Mouse (Mus musculus): ENCODE results near the gene Cds1. TPM values are rescaled to one million over a fixed set of nuclear protein-coding genes. Genes with fewer than 3 reads are reported as not detected.

Gene Cds1
- polyA plus RNA-seq, 3 experiments from 2014 or later, result not detected

DNA sequence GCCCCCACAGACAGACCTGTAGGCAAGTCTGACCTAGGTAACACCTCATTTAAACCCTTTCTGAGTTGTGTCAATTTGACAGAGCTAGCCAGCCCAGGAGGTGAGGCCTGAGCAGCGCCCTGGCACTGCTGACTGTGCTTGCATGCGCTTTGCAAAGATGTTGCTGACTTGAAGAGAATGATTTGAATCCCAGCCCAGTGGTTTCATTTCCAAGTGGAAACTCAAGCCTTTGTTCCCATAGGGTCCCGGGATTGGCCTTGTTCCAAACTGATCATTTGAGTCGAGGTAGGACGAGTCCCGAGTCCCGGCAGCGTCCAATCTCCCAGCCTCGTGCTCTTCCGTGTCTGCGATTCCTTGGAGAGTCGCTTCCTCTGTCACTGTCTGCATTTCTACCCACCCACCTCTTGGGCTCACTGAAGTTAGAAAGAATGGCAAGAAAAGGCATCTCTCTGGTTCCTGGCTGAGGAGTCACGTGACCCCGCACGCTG is 14.5 kb downstream of the Cds1 start:
- ATAC-seq, result no peak

DNA sequence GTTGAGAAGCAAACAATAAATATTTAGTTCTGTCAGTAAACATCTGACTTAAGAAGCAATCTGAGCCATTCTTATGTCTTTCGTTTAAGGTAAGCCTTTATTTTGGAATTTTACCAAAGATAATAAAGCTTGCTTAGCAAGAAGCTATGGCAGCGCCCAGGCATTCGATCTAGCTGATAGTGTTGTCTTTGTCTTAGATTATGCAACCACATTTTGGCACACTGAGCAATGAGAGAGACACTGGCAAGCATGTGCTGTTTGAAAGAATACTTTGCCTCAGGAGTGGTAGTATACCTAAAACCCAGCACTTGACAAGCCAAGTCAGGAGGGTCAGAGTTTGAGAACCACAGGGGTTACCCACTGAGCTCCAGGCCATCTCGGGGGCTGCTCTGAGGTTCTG is 16.0 kb downstream of the Cds1 start:
- ATAC-seq, result no peak

DNA sequence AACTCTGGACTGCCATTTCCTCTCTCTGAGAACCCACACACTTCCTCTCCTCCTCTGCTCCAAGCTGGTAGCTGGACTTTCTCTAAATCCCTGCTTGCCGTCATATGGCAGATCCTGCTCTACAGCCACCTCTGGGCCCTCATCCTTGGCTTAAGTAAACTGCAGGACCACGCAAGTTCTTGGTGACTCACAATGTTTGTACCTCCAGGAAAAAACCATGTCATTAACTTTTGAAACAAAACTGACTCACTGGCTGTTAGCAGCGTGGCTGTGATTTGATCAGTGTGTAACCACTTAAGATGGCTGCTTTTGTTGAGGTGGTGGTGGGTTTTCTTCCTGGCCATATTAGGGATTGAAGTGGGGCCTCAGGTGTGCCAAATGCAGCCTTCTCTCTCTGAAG is 19.4 kb downstream of the Cds1 start:
- no peak for ATAC-seq

DNA sequence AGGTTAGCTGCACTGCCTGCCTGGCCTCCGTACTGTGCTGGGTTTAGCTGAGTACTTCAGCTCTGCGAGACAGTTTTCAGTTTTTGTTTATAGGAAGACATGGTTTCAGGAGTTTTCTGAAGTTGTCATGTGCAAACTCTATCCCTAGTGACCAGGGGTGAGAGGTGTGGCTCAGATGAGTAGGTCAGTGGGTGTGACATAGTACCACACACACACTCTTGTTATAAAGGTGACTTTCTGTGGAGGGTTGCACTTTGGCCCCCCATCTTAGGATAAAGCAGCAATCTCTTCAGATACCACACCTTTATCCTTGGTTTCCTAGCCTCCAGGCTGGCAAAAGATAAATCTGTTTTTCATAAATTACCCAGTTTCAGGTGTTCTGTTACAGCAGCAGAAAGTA is 19.9 kb downstream of the Cds1 start:
- no peak for ATAC-seq

DNA sequence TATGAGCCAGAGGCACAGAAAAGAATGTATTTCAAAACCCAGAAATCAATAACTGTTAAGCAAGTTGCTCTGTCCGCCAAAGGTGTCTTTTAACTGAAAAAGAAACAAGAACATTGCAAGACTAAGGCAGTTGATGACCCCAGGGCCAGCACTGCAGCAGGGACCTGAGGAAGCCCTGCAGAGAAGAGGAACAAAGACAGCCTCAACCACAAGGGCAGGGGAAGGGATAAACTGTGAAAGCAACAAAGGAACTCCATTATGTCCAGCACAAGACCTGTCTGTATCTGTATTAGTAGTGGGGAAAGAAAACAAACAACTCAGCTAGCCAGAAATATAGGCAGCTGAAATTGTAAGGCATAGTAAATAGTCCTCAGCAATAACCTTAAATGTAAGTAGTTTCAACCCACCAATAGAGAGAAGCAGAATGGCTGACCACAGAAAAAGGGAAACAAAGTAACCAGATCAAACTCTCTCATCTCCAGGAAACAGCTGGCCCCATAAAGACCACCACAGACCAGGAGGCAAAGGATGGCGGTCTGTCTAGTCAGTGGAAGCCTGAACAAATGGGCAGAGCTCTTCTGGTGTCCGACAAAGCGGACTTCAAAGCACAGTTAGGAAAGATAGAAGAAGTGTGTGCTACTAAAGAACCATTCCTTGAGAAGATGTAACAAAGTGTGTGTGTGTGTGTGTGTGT is 21.1 kb downstream of the Cds1 start:
- ATAC-seq, result no peak

DNA sequence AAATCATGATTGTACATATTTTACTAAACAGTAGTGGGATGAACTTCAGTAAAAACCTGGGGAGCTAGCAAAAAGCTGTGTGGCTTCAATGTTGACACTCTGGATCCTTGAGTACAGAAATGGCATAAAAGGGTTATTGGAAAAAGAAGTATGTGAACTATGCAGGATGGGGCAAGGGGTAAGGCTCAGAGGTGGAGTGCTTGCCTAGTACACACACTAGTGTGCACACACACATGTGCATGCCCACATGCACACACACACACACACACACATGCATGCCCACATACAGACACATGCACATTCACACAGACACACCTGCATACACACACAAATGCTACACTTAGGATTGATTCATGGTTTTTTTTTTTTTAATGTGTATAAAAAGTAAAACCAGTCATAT is 24.8 kb downstream of the Cds1 start:
- no peak for ATAC-seq

DNA sequence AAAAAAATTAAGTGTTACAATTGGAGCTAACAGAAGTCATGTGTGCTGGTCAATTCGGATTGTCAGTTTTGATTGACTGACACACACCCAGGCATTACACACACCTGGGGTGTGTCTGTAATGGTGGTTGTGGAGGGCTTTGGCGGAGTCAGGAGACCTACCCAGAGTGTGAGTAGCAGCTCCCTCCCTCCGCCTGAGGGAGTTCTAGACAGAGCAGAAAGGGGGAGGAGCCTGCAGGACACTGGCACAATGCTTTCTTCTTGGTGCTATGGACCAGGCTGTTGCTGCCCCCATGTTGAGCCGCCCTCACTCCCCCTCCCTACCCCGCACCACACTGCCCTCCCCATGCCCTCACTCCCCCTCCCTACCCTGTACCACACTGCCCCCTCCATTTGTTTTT is 25.6 kb downstream of the Cds1 start:
- ATAC-seq, result no peak

DNA sequence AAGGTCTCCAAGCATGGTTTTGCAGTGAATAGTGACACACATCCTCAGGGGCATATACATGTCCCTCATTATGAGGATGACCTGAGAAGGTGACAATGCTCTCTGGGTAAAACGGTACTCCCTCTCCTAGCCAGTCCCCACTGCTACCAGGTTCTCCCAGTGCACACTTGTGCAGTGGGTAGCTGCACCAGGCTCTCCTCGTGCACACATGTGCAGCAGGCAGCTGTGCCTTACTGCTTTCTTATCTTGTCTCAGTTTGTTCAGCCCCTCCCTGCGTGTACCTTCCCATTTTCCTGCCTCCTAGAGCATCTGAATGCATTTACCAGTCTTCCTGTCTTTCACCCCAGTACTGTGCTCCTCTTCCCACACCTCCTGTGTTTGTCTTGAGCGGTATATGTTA is 27.7 kb downstream of the Cds1 start:
- no peak for ATAC-seq

DNA sequence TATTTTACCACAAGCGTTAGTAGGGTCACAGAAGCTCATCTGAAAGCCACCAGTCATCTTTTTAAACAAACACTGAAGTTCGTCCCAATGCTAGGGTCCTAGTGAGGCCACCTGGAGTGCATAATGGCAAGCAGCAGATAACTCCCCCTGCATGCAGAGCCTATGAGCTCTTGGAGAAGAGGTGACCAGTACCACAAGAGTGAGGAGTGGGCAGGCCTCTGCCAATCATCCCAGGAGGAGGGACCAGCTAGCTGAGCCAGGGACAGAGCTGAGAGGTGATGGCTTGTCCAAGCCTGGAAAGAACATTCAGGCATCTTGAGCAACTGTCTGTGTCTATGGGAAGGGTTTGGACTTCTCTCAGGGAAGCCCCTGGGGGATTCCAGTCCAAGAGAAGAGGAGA is 37.0 kb downstream of the Cds1 start:
- no peak for ATAC-seq

DNA sequence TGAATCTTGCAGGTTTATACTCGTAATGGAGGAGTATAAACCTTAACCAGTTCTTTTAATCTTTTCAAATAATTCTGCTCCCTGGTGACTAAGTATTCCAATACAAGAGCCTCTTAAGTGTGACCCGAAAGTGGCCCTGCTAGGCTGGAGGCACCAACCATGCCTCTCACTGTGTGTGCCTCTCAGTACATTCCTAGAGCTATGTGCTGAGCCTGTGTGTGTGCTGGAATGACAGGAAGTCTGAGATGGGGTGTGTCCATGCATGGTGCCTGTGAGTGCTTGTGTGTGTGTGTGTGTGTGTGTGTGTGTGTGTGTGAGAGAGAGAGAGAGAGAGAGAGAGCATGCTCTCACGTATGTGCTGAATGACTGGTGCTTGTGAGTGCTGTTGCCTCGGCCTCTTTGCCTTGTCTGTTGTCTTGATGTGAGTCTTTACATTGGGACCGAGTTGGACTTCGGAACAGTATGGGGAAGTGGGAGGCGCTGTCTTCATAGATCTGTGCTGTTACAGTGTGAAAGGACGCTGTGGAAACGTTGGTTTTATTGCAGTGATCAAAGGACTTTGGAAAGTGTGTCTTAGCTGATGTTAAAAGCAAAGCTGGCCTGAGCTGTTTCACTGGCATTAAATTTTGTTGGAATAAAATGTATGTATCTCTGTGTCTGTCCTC is 37.6 kb downstream of the Cds1 start:
- ATAC-seq, result no peak

DNA sequence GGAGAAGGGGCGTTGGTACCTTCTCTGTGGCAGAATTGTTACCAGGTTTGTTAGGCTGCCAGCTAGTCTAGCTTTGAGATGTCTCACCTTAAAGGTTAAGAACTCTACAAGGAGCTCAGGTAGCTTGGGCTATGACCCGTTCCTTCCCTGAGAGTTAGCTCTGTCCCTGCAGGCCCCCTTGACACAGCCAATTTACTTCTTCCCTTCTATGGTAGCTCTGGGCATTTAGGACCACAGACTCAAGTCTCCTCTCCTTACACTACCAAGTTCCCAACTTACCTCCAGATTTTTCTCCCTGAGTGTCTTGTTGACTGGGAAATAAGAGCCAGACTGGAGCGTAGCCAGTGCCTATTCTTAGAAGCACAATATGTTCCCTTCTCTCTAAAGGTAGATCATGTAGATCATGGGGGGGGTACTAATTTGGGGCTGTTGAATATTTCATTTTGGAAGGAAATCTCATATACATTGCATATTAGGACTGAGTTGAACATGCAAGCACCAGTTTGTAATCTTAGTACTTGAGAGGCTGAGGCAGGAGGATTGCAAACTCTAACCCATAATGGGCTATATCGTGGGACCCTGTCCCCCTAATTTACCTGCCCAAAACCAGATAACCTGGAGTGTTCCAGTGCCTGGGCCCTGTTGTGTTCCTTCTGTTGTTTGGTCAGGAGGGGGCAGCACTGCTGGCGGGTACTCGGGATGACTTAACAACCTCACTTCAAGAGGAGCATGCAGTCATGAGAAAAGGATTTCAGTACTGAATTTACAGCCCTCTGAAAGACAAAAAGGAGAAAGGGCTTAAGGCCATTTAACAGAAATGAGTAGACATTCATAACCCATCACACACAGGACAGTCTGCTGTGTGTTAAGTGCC is 46.6 kb downstream of the Cds1 start:
- ATAC-seq, result no peak

DNA sequence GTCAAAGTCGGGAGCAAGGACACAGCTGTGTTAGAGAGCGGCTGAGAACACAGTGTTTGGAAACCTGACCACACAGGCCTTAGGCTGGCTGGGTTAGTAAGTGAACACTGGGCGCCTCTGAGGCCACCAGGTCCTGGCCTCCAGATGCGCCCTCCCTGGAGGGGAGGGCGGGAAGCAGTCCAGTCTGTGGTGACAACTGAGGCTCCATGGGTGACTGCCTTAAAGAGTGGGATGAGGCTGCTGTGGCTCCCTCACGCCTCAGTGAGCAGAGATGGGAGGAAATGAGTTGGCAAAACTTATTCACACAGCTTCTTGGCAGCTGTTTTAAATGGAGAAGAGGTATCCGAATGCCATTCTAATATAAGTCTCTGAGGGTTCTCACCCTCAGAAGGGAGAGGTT is 51.9 kb downstream of the Cds1 start:
- no peak for ATAC-seq

DNA sequence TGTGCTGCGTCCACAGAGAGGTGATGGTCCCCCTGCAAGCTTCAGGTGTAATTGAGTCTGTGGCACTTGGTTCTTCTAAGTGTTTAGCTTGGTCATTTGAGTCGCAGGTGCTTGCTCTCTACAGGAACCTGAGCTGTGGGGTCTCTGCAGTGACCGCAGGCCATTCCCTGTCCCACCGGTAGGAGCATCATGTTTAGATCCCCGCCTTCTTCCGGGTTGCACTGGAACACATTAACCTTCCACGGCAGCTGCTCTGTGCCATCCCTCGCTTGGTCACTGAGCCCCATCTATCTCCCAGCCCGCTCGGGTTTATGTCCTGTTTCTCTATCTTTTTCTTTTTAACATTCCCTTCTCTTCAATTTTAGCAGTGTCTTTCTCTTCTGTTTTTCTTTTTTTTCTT is 54.3 kb downstream of the Cds1 start:
- no peak for ATAC-seq

DNA sequence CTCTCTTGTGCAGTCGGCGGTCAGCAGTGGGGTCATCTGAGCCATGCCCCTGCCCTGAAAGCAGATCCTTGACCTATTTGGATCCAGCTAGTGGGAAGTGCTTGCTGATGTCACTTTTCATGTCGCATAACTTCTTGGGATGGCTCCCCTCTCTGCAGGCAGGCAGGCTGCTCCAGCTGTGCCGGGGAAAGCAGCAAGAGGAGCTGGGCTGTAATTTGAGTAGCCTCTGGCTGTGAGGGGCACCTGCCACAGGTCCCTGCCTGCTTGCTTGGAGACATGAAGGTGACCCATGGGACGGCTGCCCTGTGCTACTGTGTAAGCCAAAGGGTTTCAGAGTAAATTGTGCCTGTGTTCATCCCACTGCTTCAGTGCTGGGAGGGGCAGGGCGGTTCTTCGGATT is 54.9 kb downstream of the Cds1 start:
- no peak for ATAC-seq

DNA sequence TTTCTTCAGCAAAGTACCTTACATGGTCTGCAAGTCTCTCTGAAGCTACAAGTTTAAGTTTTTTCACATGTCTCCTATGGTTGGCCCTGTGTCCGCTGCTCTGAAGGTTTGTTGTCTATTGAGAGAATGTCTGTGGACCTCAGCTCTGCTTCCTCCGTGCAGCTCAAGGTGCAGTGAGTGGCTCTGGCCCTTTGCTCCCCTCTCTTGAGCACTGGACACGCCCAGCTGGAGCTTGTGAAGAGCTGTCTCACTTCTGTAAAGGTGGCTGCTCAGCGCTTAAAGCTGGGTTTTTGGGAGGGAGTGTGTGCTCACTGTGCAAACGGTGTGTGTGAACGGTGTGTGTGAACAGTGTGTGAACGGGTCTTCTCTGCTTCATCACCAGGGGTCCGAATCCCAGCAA is 56.1 kb downstream of the Cds1 start:
- no peak for ATAC-seq

DNA sequence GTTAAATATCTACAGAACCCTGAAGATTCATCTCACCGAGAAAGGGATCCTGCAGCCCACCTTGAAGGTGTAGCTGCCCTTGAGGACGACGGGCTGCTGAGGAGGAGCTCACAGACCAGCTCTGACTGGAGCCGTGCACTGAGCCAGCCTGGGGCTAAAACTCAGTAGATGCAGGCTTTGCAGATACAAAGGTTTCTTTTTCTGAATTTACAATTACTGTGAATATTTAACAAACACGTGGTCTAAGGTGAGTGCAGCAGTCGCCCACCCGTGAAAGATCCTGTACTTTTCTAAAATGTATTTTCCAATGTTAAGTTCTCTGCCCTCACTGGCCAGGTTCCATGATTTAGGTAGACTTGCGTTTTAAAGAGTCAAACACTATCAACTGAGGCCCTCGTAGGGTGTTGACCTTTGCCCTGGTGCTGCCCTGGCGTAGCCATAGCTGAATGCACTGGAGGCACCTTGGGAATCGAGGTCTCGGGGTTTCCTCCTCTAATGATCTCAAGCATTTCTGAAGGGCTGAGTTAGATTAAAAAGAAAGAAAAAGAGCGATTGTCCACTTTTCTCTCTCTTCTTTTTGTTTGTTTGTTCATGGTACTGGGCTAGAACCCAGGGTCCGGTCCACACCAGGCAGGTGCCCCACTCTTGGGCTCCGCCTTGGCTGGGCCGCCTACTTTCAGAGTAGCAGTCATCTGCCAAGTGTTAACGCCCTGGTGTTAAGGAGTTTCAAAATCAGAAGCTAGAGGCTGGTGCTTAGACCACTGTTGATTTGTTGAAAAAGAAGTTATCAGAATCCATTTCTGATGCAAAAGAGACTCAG is 56.8 kb downstream of the Cds1 start:
- no peak for ATAC-seq

DNA sequence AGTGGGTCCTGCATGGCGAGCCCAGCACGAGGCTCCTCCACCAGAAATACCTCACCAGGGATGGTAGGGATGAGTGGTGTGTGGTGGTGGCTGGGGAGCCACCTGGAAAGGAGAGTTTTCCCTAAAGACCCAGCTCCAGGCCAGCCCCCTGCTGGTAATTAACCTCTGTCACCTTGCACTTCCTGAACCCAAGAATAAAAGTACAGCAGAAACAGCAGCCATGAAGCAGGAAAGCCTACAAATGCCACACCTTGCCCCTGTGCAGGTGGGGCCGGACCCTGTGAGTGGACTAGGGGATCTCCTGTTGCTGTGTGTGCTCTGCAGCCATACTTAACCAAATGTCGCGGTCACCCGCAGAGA is 57.4 kb downstream of the Cds1 start:
- ATAC-seq, result no peak

DNA sequence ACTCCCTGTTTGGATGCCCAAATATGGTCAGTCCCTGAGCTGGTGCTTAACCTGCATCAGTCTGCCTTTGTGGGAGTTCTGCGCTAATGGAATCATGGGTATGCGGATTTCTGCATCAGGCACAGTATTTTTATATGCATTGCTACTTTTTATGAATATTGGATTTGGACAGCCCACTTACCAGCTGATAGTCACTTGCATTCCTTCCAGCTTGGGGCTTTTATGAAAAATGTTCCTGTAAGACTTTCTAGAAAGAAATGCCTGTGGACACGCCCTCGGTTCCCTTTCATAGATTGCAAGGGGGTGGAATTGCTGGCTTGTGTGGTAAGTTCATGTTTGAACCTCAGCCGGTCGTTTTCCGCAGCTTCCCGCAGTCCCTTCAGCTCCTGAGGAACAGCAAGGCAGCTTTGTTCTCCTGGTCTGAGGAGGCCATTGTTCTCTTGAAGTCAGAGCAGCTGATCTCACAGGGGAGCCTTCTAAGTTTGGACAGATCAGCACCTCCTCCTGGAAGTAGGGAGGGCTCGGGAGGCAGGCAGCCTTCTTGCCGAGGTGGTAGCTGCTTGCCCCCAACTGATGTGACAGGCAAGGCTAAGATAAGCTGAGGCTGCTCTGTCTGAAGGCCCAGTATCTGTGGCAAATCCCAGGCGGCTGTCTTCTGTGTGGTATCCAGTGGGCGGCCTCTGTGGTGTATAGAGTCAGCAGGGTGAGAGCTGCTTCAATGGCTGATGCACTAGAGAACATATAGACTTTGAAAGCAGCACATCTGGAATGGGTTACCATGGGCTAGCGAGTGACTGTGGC is 60.4 kb downstream of the Cds1 start:
- no peak for ATAC-seq

DNA sequence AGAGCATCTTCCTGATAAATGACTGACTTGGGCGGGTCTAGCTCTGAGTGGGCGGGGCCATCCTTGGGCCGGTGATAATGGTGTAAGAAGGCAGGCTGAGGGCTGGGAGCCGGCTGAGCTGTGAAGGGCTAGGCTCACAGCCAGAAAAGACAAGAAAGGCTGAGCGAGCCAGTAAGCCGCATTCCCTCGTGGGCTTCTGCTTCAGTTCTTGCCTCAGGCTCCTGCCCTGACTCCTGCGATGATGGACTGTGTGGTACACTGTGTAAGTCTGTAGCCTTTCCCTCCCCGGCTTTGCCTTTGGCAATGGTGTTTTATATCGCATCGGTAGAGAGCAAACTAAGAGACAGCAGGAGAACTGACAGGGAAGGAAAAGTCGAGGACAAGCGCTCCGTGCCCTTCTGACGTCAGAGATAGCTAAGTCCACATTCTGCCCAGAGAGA is 61.6 kb downstream of the Cds1 start:
- ATAC-seq, result no peak

DNA sequence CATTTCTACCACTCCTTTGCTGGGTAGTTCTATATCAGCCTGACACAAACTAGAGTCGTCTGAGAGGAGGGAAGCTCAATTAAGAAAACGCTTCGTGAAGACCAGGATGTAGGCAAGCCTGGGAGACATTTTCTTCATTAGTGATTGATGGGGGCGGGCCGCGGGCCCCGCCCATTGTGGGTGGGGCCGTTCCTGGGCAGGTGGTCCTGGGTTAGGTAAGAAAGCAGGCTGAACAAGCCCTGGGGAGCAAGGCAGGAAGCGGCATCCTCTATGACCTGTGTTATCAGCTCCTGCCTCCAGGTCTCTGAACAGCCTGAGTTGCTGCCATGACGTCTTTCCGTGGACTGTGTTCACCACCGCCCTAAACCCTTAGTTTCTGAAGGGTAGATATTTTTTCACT is 62.5 kb downstream of the Cds1 start:
- no peak for ATAC-seq

DNA sequence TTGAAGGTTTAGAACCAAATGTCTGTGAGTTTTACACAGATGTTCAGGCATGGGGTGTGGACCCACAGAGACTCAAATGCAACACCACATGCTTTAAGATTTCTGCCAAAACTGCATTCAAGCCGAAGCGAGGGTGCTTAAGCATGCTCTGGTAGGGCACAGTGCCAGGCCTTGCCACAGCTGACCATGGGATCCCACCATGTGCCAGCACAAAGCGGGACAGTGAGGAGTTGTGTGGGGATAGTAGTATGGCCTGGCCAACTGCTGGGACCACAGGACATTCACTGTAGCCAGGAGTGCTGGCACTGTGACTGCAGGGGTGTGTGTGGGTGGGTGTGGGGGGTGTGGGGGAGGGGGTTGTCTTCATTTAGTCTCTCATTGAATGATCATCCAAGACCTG is 64.0 kb downstream of the Cds1 start:
- ATAC-seq, result no peak

DNA sequence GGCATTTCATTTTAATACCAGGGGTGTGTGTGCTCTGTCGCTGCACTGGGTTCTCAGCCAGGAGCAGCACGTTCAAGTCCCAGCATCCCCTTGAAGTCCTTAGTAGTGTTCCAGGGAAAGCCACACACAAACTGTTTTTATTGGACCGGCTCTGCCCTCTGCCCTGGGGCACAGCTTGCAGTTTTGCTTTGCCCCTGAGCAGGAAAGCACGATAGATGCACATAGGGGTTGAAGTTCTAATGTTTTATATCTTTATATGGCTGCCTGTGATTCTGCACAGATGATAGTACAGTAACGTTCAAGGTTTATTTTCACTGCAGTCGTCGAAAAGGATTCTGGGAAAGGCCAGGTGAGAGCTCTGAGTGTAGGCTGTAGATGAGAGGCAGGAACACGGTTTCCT is 65.2 kb downstream of the Cds1 start:
- no peak for ATAC-seq

All from inflammation-experienced regulatory T-cells, adult 6 months (primary cell).